Mouse (Mus musculus): ENCODE data around the gene Nuak2. TPM values are rescaled to one million over a fixed set of nuclear protein-coding genes. Genes with fewer than 3 reads are reported as not detected.

The Nuak2 gene
- total RNA-seq, 2 experiments from 2014 or later, result 0.87 to 1.1 TPM

- DNase-seq (ENCODE audit: low spot score), result no peak
Measured at GRCm38 (mm10) chr1:132298425-132298800, 17.5 kb upstream of the Nuak2 start, which contains the start of gene Klhdc8a. Klhdc8a (plus strand) TSS chr1:132298626.

- no peak for DNase-seq (ENCODE audit: low spot score)
Measured at GRCm38 (mm10) chr1:132298801-132299464, 17.0 kb upstream of the Nuak2 start.

DNA sequence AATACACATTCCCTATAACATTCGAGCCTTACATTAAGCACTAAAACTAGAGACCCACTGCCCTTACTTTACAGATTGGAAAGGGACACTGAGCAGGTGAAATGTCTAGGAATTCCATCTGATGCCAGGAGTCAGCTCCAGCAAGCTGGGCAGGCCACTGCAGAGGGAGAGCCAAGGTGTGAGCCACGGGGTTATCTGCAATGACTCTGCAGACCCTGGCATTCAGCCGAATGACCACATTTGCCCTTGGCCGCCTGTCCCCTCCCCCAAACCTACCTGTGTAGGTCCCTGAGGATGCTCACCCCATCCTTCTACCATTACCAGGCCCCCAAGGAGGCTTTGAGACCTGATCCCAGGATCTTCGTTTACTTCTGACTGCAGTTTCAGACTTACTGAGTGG lies 16.2 kb upstream of the Nuak2 start:
- DNase-seq (ENCODE audit: low spot score), result no peak

DNA sequence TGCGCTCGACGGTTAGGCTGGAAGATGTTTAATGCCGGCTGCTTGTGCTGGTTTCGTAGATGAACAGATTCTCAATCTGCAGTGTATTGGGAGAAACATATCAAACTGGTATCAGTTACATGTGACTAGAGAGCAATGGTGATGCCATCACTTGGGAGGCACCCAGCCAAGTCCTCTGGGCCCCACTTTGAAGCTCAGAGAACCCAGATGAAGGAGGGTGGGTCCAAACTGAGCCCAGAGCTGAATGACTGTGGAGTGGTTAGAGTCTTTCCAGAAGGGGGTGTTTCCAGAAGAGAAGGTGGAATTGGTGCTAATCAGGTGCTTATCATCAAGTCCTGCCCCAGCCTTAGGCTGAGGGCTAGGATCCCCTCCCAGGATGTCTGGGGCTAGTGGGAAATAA lies 14.7 kb upstream of the Nuak2 start:
- no peak for DNase-seq (ENCODE audit: low spot score)

- no peak for DNase-seq (ENCODE audit: low spot score)
Measured at GRCm38 (mm10) chr1:132302341-132302866, 13.5 kb upstream of the Nuak2 start.

DNA sequence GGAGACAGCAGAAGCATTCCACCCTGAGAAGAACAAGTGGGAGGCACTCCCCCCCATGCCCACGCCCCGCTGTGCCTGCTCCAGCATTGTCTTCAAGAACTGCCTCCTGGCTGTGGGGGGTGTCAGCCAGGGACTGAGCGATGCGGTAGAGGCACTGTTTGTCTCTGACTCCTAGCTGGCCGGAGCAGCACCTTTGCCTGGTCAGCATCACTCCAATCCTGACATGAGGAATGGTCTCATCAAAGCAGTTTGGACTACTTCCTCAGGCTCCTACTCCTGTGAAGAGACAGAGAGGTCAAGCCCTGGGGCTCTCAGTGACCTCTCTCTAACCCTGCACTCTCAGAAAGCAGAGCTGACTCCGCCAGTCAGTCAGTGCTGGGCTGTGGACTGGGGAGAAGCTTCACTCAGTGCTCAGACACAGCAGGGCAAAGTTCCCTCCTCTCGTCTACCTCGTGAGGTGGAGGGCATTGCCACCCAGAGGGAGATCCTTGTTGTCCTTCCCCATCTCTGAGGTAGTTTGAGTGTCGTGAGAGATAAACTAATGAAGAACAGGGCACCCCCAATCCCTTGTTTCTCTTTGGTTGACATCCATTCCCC lies 11.2 kb upstream of the Nuak2 start:
- DNase-seq (ENCODE audit: low spot score), result no peak

GRCm38 (mm10) chr1:132306160-132306559 lies 9.8 kb upstream of the Nuak2 start:
- no peak for DNase-seq (ENCODE audit: low spot score)

- no peak for DNase-seq (ENCODE audit: low spot score)
Measured at GRCm38 (mm10) chr1:132306808-132307207, 9.1 kb upstream of the Nuak2 start.

DNA sequence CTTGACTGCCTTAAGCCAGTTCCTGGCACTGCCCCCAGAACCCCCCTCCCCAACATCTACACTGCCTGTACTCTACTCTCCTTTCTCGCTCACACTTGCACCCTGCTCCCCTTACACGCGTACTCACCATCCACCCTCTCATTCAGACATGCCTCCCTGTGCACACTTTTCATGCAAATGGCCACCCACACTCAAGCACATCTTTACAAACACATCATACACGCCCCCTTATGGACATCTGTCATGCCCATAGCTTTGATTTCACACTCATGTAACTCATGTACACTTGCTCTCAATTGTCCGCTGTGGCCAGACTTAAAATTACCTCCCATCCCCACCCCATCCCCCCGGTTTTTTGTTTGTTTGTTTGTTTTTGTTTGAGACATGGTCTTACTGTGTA lies 8.0 kb upstream of the Nuak2 start:
- no peak for DNase-seq (ENCODE audit: low spot score)

DNA sequence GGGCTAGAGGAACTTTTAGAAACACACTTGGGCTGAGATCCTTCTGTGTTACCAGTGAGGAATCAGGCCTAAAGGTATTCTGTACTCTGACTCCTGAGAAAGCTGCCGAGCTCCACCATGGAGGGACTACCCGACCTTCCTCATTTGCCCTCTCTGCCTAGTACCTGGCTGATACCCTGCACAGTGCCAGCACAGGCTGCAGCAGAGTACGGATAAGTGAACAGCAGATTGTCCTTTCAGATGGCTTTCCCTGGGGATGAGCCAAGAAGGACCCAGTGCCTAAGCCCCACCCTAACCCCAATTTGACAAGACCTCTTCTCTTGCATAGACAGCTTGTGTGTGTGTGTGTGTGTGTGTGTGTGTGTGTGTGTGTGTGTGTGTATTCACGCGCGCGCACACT lies 7.3 kb upstream of the Nuak2 start:
- DNase-seq (ENCODE audit: low spot score), result no peak

DNA sequence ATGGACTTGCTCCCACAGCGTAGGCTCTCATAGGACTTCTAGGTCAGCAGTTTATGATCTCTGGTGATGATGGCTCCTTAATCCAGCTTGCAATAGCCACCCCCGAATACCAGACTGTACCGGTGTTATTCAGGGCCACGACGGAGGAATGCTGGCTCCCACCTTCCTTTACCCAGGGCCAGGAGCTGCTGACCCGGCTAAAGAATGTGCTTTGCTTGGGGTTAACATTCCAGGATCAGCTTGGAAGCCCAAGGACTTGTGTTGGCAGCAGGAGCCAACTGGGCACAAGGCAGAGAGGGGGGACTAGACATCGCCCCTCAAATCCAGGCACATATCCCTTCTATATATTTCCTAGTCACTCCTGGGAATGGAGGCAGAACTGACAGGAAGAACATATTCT lies 5.2 kb upstream of the Nuak2 start:
- DNase-seq (ENCODE audit: low spot score), result no peak

DNA sequence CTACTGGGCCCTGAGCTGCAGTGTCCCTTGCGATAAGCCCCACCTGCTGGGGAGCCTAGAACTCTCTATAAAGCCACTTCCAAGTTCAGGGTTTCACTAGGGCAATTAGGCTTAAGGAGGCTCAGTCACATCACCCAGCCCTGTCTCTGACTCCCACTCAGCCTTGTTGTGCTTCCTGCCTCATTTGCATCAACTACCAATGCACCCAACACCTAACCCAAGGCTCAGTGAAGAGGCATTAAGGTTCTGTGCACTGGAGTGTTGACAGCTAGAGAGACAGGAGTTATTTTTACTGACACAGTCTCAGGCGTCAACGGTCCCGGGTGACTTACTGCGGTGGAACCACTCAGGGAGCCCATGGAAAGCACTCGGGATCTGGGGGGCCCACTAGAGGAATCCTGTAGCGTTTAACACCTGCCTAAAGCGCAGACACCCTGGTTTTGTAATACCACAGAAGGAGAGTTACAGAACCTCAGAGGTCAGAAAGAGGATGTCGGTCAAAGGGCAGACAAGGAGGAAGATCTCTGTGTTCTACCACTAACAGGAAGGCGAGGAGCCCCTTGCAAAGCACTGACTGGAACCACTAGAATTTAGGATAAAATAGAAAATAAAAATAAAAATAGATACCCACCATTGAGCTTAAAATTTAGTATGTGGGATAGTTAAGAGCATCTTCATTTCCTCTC lies 4.6 kb upstream of the Nuak2 start:
- no peak for DNase-seq (ENCODE audit: low spot score)

- no peak for DNase-seq (ENCODE audit: low spot score)
Measured at GRCm38 (mm10) chr1:132312043-132312442, 3.9 kb upstream of the Nuak2 start.

DNA sequence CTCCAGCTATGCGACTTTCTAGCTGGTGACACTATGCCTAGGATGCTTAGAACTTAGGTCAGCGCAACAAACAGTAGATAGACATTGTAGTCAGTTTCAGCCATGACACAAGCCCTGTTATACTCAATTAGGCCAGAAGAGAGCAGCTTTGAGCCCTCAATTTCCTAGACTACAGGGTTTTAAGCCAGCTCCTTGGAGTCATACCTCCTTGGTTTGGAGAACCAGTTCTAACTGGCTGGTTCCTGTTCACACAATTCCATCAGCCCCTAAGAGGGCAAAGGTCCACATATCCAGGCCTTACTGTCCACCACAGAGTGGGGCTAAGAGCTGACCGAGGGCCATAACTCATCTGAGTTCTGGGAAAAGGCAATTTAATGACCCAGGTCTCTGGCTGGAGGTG lies 3.2 kb upstream of the Nuak2 start:
- DNase-seq (ENCODE audit: low spot score), result peak; percentile 69

DNA sequence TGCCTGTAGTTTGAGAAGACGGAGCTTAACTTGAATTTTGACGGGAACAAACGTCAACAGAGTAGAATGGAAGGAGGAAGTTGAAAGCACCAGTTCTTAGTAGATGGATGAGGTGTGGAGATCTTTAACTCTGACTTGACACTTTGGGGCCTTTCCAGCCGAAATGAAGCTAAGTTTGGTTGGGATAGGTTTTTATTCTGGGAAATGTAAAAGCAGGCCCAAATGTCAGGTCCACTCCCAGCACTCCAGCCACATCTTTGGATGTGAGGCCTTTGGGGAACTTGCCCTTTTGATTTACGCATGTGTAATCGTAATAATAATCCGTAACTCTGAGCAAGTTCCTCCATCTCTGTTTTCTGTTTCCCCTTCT lies 684 bp downstream of the Nuak2 start:
- DNase-seq (ENCODE audit: low spot score), result no peak

- no peak for DNase-seq (ENCODE audit: low spot score)
Measured at GRCm38 (mm10) chr1:132317413-132317812, 1.5 kb downstream of the Nuak2 start.

GRCm38 (mm10) chr1:132317894-132318863 lies 2.3 kb downstream of the Nuak2 start:
- no peak for DNase-seq (ENCODE audit: low spot score)

GRCm38 (mm10) chr1:132319242-132319641 lies 3.3 kb downstream of the Nuak2 start:
- peak; percentile 24 for DNase-seq (ENCODE audit: low spot score)

DNA sequence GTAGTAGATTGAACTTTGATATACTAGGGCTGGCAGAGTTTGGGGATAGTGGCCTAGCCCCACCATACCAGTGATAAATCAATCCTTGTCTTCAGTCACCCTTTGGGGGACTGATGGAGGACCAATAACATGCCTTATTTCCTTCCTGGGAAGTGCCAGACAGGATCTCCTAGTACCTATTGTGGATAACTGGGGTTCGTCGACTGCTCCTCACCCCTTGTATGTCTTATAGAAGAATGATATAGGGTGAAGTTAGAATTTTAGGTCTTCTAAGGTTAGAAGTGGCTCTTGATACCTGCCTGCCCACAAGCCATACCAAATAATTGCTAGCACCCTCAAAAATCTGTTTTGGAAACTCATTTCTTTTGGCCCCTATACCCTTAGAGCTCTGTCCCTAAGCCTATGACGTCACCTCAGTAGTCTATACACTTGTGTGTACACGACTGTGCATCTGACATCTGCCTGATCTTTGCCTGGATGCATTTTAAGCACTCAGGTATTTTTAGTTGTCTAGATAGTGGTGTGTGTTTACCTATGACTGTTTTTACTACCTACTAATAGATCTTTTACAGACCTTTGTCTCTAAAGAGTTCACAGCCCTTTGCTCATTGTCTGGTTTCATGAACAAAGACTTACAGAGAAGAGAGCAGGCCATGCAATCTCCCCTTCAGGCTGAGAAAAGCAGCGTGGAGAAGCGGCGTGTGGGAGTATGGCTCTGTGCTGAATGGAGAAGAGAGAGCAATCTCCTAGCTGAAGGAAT lies 6.1 kb downstream of the Nuak2 start:
- no peak for DNase-seq (ENCODE audit: low spot score)

GRCm38 (mm10) chr1:132322711-132323542 lies 7.0 kb downstream of the Nuak2 start:
- DNase-seq (ENCODE audit: low spot score), result no peak

All from gastrocnemius, adult 18-20 months (tissue).